Mouse (Mus musculus) intestine, postnatal 0 days (tissue): ENCODE data around the gene Iqca. TPM values are rescaled to one million over a fixed set of nuclear protein-coding genes. Genes with fewer than 3 reads are reported as not detected.

ENCODE experiments used
- ATAC-seq: fragments of 200-750 bp; cut with Nextera tagmentation; 2 replicates; pipeline ENCODE4 v1.8.0; 2017; ENCODE audit warnings: mild to moderate bottlenecking, moderate TSS enrichment, moderate library complexity
- H3K27ac ChIP-seq: fragments of 300-500 bp; sonication (generic); 2 replicates; pipeline ENCODE4 v1.5.1; 2014; ENCODE audit warnings: mild to moderate bottlenecking, low read depth, low read length, moderate library complexity
- H3K27me3 ChIP-seq: fragments of 300-500 bp; sonication (generic); replicated peaks from 2 replicates; pipeline ENCODE4 v1.6.1; 2014; ENCODE audit warnings: low read length, mixed read lengths; ENCODE audit not compliant: control insufficient read depth, insufficient read depth
- H3K36me3 ChIP-seq: fragments of 300-500 bp; sonication (generic); 2 replicates; pipeline ENCODE4 v1.6.1; 2014; ENCODE audit warnings: mild to moderate bottlenecking, moderate library complexity; ENCODE audit not compliant: control insufficient read depth, insufficient read depth
- H3K4me1 ChIP-seq: fragments of 300-500 bp; sonication (generic); replicated peaks from 2 replicates; pipeline ENCODE4 v1.6.1; 2014; ENCODE audit warnings: antibody characterized with exemption, low read length, mixed read lengths; ENCODE audit not compliant: control insufficient read depth, insufficient read depth
- H3K4me2 ChIP-seq: fragments of 300-500 bp; sonication (generic); replicated peaks from 2 replicates; pipeline ENCODE4 v1.6.1; 2014; ENCODE audit warnings: low read depth, mild to moderate bottlenecking, moderate library complexity
- H3K4me3 ChIP-seq: fragments of 300-500 bp; sonication (generic); 2 replicates; pipeline ENCODE4 v1.5.1; 2014; ENCODE audit warnings: low read depth, low read length
- H3K9ac ChIP-seq: fragments of 300-500 bp; sonication (generic); 2 replicates; pipeline ENCODE4 v1.6.1; 2014; ENCODE audit warnings: mild to moderate bottlenecking, low read depth, low read length
- H3K9me3 ChIP-seq: fragments of 300-500 bp; sonication (generic); 2 replicates; pipeline ENCODE4 v1.6.1; 2016; ENCODE audit warnings: mixed run types; ENCODE audit not compliant: control insufficient read depth
- CTCF ChIP-seq: sonication (generic); IDR thresholded peaks from 2 replicates; pipeline ENCODE4 v1.5.1; 2016; ENCODE audit warnings: low read depth, mild to moderate bottlenecking, control low read depth, antibody characterized with exemption, moderate library complexity
- WGBS: fragments of 180-500 bp; shearing (Covaris S2); extraction: QIAGEN DNeasy Blood & Tissue Kit; methylation state at CpG from one replicate; pipeline ENCODE4 v1.1.7; 2014; 5-methylcytosine and 5-hydroxymethylcytosine counted together
- polyA plus RNA-seq: library from polyadenylated mRNA; unstranded; fragments of >200 nt; fragmentation: Nextera tagmentation; extraction: Ambion mirVana; gene quantifications from 2 replicates; pipeline ENCODE4 v1.2.1, GENCODE M21; 2015

Iqca gene
- polyA plus RNA-seq, 1 experiment from 2014 or later = 0.47 TPM

DNA sequence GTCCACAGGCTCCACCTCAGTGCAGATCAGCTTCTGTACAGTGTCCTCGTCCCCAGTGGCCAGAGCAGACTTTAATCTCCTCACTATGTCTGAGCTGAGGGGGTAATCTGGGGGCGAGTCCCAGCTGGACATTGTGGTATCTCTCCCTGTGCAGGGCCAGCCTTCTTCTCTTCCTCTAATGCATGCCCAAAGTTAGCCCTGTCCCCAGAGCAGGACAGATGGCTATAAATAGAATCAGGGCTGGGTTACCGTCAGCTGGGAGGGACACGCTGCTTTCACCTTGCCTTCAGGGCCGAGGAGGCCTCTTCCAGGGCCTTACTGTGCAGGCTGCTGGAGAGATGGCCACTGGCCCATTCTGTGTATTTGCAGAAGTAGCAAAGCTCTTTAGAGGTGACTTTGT, 138.8 kb downstream of the Iqca start, which contains the start of gene Asb18:
Gene Asb18, minus strand, starts transcription at position 221 of the 400 bp plus-strand sequence.
- no peak for ATAC-seq
- Histone ChIP-seq H3K27ac (no peak within 1 kb of the TSS), H3K9ac (no peak within 1 kb of the TSS), H3K4me1 (no peaks in the 10 kb centered on the region), H3K4me2 (no peak within 1 kb of the TSS), H3K27me3 (no peaks in the 10 kb centered on the region), H3K9me3 (no peaks in the 10 kb centered on the region), H3K4me3 (no peak within 1 kb of the TSS), H3K36me3 (no peaks in the 10 kb centered on the region)
- no peak for TF ChIP-seq CTCF
- 72% methylated on average over 5 of the region's 5 CpGs for whole genome bisulfite sequencing

DNA sequence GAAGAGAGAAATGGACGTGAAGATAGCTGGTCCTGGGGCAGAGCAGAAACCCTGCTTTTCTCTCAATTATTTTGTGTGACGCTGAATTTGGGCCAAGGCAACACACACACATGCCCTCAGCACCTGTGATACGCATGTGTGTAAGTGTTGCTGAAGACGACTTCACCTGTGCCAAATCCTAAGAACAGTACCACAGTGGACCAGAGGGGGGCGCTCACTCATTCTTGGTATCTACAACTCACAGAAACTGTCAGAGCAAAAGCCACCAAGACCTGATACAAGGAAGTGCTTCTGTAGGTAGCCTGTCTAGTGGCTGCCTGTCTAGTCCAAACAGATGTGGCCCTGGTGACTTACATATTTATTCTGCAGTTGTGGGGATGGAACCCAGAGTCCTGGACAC, 139.9 kb downstream of the Iqca start:
- Histone ChIP-seq H3K27ac (no peak overlapping the region), H3K4me3 (no peak overlapping the region), H3K4me2 (no peak overlapping the region), H3K27me3 (no peaks in the 10 kb centered on the region), H3K4me1 (no peaks in the 10 kb centered on the region), H3K36me3 (no peaks in the 10 kb centered on the region), H3K9me3 (no peaks in the 10 kb centered on the region), H3K9ac (no peak overlapping the region)
- 80% methylated on average over 5 of the region's 5 CpGs for WGBS
- no peak for TF ChIP-seq CTCF
- ATAC-seq = no peak

DNA sequence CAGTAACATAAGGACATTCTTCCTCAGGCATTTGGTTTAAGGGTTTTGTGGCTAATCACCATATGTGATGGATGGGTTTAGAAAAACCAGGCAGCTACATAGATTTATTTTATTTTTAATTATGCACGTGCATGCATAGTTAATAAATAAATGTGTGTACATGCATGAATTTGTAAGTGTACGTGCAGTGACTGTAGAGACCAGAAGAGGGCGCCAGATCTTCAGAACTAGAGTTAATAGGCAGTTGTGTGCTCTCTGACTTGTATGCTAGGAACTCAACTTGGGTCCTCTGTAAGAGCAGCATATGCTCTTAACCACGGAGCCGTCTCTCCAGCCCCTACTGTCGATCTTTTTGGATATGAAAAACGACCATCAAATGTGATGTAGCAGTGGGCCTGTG, 140.4 kb downstream of the Iqca start:
- H3K9ac ChIP-seq = no peak overlapping the region
- 65% methylated on average over 7 of the region's 7 CpGs for WGBS
- H3K4me1 ChIP-seq = no peaks in the 10 kb centered on the region
- ATAC-seq = no peak
- no peaks in the 10 kb centered on the region for H3K36me3 ChIP-seq
- peak; percentile 39 for TF ChIP-seq CTCF
- no peak overlapping the region for H3K27ac ChIP-seq
- H3K4me2 ChIP-seq = no peak overlapping the region
- no peaks in the 10 kb centered on the region for H3K27me3 ChIP-seq
- no peak overlapping the region for H3K4me3 ChIP-seq
- H3K9me3 ChIP-seq = no peaks in the 10 kb centered on the region

DNA sequence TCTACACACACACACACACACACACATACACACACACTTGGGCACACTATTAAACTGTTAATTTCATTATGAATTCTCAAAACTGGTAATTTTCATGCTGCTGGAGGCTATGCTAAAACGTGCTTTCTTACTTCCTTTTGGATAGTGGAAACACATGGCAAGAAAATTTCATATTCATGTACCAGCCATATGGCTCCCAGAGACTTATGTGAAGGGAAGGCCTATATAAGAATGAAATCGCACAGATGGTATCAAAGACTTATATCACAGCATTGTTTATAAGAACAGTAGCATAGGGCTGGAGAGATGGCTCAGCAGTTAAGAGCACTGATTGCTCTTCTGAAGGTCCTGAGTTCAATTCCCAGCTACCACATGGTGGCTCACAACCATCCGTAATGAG, 141.0 kb downstream of the Iqca start:
- WGBS = 78% methylated on average over 3 of the region's 3 CpGs
- H3K9ac ChIP-seq = no peak overlapping the region
- H3K27ac ChIP-seq = no peak overlapping the region
- TF ChIP-seq CTCF = no peak
- no peaks in the 10 kb centered on the region for H3K27me3 ChIP-seq
- H3K4me1 ChIP-seq = no peaks in the 10 kb centered on the region
- H3K9me3 ChIP-seq = no peaks in the 10 kb centered on the region
- no peaks in the 10 kb centered on the region for H3K36me3 ChIP-seq
- no peak for ATAC-seq
- H3K4me3 ChIP-seq = no peak overlapping the region
- H3K4me2 ChIP-seq = no peak overlapping the region

DNA sequence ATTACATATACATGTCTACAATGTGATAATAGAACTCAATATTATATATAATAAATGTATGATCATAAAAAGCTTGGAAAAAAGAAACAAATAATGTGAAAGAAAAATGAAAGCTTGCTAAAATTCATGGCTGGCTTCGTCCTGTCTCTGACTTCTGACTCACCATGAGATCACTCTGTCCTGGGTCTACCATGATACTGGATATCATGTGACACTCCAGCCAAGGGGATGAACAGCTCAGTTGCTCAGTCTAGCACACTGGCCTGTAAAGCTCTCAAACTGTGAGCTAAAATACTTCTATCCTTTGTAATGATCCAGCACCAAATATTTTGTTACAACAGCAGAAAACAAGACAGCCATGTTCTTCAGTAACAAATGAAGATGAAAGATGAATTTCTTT, 143.1 kb downstream of the Iqca start:
- no peaks in the 10 kb centered on the region for H3K4me1 ChIP-seq
- no peaks in the 10 kb centered on the region for H3K27me3 ChIP-seq
- no peak overlapping the region for H3K9ac ChIP-seq
- H3K27ac ChIP-seq = no peak overlapping the region
- no peak for ATAC-seq
- WGBS = 80% methylated on average over 1 of the region's 1 CpGs
- H3K4me3 ChIP-seq = no peak overlapping the region
- no peaks in the 10 kb centered on the region for H3K9me3 ChIP-seq
- TF ChIP-seq CTCF = no peak
- no peak overlapping the region for H3K4me2 ChIP-seq
- no peaks in the 10 kb centered on the region for H3K36me3 ChIP-seq

DNA sequence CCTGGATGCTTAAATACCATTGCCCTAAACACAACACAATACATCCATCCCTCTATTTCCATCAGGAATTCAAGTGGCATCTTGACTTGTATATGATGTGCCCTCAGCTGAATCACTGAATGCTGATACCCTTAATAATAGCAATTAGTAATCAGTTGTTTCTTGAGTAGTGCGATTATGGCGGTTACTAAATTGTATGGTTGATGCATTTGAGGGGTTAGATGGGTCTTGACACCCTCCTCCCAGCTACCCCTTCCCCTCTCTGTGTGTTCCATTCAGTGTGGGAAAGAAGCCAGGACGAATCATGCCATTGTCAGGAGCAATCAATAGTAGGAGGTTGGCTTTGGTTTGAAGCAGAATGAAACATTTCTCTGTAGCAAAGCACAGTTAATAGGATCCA, 144.0 kb downstream of the Iqca start:
- no peak overlapping the region for H3K4me2 ChIP-seq
- TF ChIP-seq CTCF = no peak
- 81% methylated on average over 3 of the region's 3 CpGs for WGBS

DNA sequence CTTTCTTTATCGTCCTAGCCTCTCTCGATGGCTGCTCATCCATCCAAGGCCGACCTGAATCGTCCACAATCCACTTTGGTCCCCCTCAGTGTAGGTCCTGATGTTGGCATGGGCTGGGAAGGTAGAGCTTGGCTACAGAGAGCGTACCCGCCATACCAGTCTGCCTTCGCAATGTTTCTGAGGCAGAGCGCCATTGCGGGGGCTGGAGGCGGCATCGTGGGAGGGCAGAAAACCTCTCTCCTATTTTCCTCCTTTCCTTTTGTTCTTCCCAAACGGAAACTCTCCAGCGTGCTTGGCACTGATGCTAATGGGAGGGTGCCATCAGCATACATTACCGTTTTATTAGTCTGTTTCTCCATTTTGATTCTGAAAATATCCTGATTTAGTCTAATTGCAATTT, 146.5 kb downstream of the Iqca start:
- no peak overlapping the region for H3K4me2 ChIP-seq
- ATAC-seq = no peak
- no peaks in the 10 kb centered on the region for H3K36me3 ChIP-seq
- H3K9ac ChIP-seq = no peak overlapping the region
- no peak overlapping the region for H3K4me3 ChIP-seq
- TF ChIP-seq CTCF = no peak
- H3K27ac ChIP-seq = no peak overlapping the region
- no peaks in the 10 kb centered on the region for H3K27me3 ChIP-seq
- no peaks in the 10 kb centered on the region for H3K4me1 ChIP-seq
- 72% methylated on average over 14 of the region's 14 CpGs for WGBS
- H3K9me3 ChIP-seq = no peaks in the 10 kb centered on the region

More for the DNA sequence above, 144.0 kb downstream of the Iqca start:
- H3K4me1 ChIP-seq = no peaks in the 10 kb centered on the region
- no peak overlapping the region for H3K4me3 ChIP-seq
- H3K9me3 ChIP-seq = no peaks in the 10 kb centered on the region
- no peak overlapping the region for H3K9ac ChIP-seq
- H3K27ac ChIP-seq = no peak overlapping the region
- ATAC-seq = no peak
- H3K27me3 ChIP-seq = no peaks in the 10 kb centered on the region
- no peaks in the 10 kb centered on the region for H3K36me3 ChIP-seq
